Mouse (Mus musculus): ENCODE data around the gene Zbtb40.

DNA sequence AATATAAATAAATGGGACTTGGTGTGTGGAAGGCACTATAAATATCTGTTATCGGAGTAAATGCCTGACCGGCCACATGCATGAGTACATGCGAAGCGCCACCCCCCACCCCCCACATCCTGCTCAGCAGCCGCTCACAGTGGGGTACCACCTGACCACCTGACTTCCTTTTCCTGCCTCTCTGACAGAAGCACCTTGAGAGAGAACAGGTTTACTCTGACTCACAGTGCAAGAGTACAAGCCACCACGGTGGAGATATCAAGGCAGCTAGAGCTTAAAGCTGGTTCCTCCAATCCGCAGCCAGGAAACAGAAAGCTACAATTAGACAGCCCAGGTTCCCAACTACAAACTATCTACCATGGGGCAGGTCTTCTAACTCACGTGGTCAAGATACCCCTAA lies 19.9 kb upstream of the Zbtb40 start:
- TF ChIP-seq CTCF (IDR thresholded peaks at IDR 0.05) (no peak), EP300 (IDR thresholded peaks at IDR 0.05) (no peak)
